ENCODE assay signal across 30 mouse cellular contexts in genomic region chr1:187725351-187725750, GRCm38 (mm10).
"Had no signal": no experiment of that assay in that cellular context is flagged by ENCODE, and none has a peak within 500 bp of the region (broad histone marks: within the 10 kb centered on the region; RNA-seq: fewer than 3 reads in every experiment).

No protein-coding gene starts in this region.

- H3K4me1 ChIP-seq: limb, embryonic 10.5 days; limb, embryonic 12.5 days; limb, embryonic 13.5 days; limb, embryonic 15.5 days; liver, embryonic 12.5 days; liver, embryonic 13.5 days; liver, embryonic 15.5 days; lung, embryonic 15.5 days; megakaryocyte, embryonic 14.5 days; midbrain, embryonic 15.5 days had no signal

- H3K36me3 ChIP-seq: limb, embryonic 10.5 days; limb, embryonic 12.5 days; limb, embryonic 13.5 days; limb, embryonic 15.5 days; liver, embryonic 12.5 days; liver, embryonic 13.5 days; liver, embryonic 15.5 days; lung, embryonic 15.5 days; midbrain, embryonic 12.5 days; midbrain, embryonic 13.5 days; midbrain, embryonic 15.5 days; neural tube, embryonic 12.5 days; neural tube, embryonic 13.5 days had no signal

- H3K9ac ChIP-seq: limb, embryonic 12.5 days; limb, embryonic 13.5 days; limb, embryonic 15.5 days; liver, embryonic 12.5 days; liver, embryonic 13.5 days; liver, embryonic 14.5 days; liver, embryonic 15.5 days; lung, embryonic 14.5 days; lung, embryonic 15.5 days; midbrain, embryonic 12.5 days; midbrain, embryonic 13.5 days; midbrain, embryonic 15.5 days; neural tube, embryonic 12.5 days; neural tube, embryonic 13.5 days had no signal

- DNase-seq: liver; liver, embryonic 13.5 days; lung, adult 18-20 months; lung, adult 2 months; lung, embryonic 14.5 days; lung, postnatal 10 days; lung, postnatal 14 days; lung, postnatal 36 days; lung, postnatal 4 days; midbrain, embryonic 14.5 days had no signal

- H3K4me2 ChIP-seq: limb, embryonic 12.5 days; limb, embryonic 13.5 days; limb, embryonic 15.5 days; liver, embryonic 11.5 days; liver, embryonic 12.5 days; liver, embryonic 13.5 days; liver, embryonic 15.5 days; lung, embryonic 14.5 days; lung, embryonic 15.5 days; midbrain, embryonic 12.5 days; midbrain, embryonic 13.5 days; midbrain, embryonic 15.5 days; neural tube, embryonic 12.5 days; neural tube, embryonic 13.5 days had no signal

- H3K4me3 ChIP-seq: left cerebral cortex, adult 2 months; limb, embryonic 10.5 days; limb, embryonic 12.5 days; limb, embryonic 13.5 days; limb, embryonic 15.5 days; liver, embryonic 12.5 days; liver, embryonic 13.5 days; liver, embryonic 15.5 days; lung, embryonic 15.5 days; megakaryocyte, embryonic 14.5 days; midbrain, embryonic 12.5 days; midbrain, embryonic 13.5 days; midbrain, embryonic 15.5 days; myocyte; neural tube, embryonic 12.5 days; neural tube, embryonic 13.5 days had no signal

- ATAC-seq: liver, embryonic 12.5 days; lung, postnatal 0 days; midbrain, embryonic 13.5 days; midbrain, embryonic 15.5 days; midbrain, embryonic 16.5 days had no signal

- H3K9me3 ChIP-seq: limb, embryonic 10.5 days; limb, embryonic 12.5 days; limb, embryonic 13.5 days; limb, embryonic 15.5 days; liver, embryonic 12.5 days; liver, embryonic 13.5 days; liver, embryonic 15.5 days; lung, embryonic 15.5 days; midbrain, embryonic 12.5 days; midbrain, embryonic 13.5 days; midbrain, embryonic 15.5 days; neural tube, embryonic 12.5 days; neural tube, embryonic 13.5 days had no signal

- H3K27ac ChIP-seq: left cerebral cortex, adult 2 months; limb, embryonic 10.5 days; limb, embryonic 12.5 days; limb, embryonic 13.5 days; limb, embryonic 15.5 days; liver, embryonic 12.5 days; liver, embryonic 13.5 days; liver, embryonic 14.5 days; liver, embryonic 15.5 days; lung, embryonic 15.5 days; macrophage; midbrain, embryonic 12.5 days; midbrain, embryonic 13.5 days; midbrain, embryonic 15.5 days; neural tube, embryonic 12.5 days; neural tube, embryonic 13.5 days had no signal

- H3K27me3 ChIP-seq: limb, embryonic 12.5 days; limb, embryonic 13.5 days; limb, embryonic 15.5 days; liver, embryonic 12.5 days; liver, embryonic 13.5 days; liver, embryonic 15.5 days; lung, embryonic 15.5 days; megakaryocyte, embryonic 14.5 days; midbrain, embryonic 12.5 days; midbrain, embryonic 13.5 days; midbrain, embryonic 15.5 days; neural tube, embryonic 12.5 days; neural tube, embryonic 13.5 days had no signal
